Mouse (Mus musculus) G1E (cell line): ENCODE measurements around the gene Tkfc.

Experiments used
- CTCF ChIP-seq: IDR thresholded peaks from 2 replicates; pipeline ENCODE4 v1.5.1; 2012; ENCODE audit warnings: low read depth, low read length, inconsistent platforms, mixed read lengths
- POLR2AphosphoS5 ChIP-seq: IDR thresholded peaks from 2 replicates; pipeline ENCODE4 v1.6.1; 2012; ENCODE audit warnings: low read depth, low read length, inconsistent platforms; ENCODE audit not compliant: insufficient replicate concordance
- TAL1 ChIP-seq: conservative IDR thresholded peaks from 2 replicates; pipeline ENCODE4 v1.6.1; 2012; ENCODE audit warnings: low read depth, low read length, inconsistent platforms, mixed read lengths

GRCm38 (mm10) chr19:10637840-10638239 is 32.4 kb upstream of the Tkfc start:
- no peak for TF ChIP-seq TAL1
- TF ChIP-seq CTCF, result no peak
- TF ChIP-seq POLR2AphosphoS5, result no peak
